Mouse (Mus musculus) hindbrain, embryonic 10.5 days (tissue): ENCODE results near the gene Cbfa2t2. TPM values are rescaled to one million over a fixed set of nuclear protein-coding genes. Genes with fewer than 3 reads are reported as not detected.

Experiments used
- DNase-seq: peaks from one replicate; pipeline ENCODE4 v3.0.0-alpha.2; 2017; ENCODE audit warnings: low spot score
- H3K27ac ChIP-seq: fragments of 300-500 bp; sonication (generic); 2 replicates; pipeline ENCODE4 v1.5.1; 2016; ENCODE audit warnings: mild to moderate bottlenecking, moderate library complexity
- H3K27me3 ChIP-seq: fragments of 300-500 bp; sonication (generic); 2 replicates; pipeline ENCODE4 v1.6.1; 2016; ENCODE audit warnings: mild to moderate bottlenecking; ENCODE audit not compliant: poor library complexity, insufficient read depth, severe bottlenecking
- H3K36me3 ChIP-seq: fragments of 300-500 bp; sonication (generic); 2 replicates; pipeline ENCODE4 v1.6.1; 2016; ENCODE audit warnings: mild to moderate bottlenecking, moderate library complexity
- H3K4me1 ChIP-seq: fragments of 300-500 bp; sonication (generic); replicated peaks from 2 replicates; pipeline ENCODE4 v1.6.1; 2016; ENCODE audit warnings: mild to moderate bottlenecking
- H3K4me3 ChIP-seq: fragments of 300-500 bp; sonication (generic); 2 replicates; pipeline ENCODE4 v1.5.1; 2016; ENCODE audit warnings: mild to moderate bottlenecking, moderate library complexity
- H3K9me3 ChIP-seq: fragments of 300-500 bp; sonication (generic); 2 replicates; pipeline ENCODE4 v1.6.1; 2016; ENCODE audit warnings: mild to moderate bottlenecking, moderate library complexity
- WGBS: fragments of 180-500 bp; shearing (Covaris S2); methylation state at CpG from one replicate; pipeline ENCODE4 v1.1.7; 2016; 5-methylcytosine and 5-hydroxymethylcytosine counted together
- polyA plus RNA-seq: library from polyadenylated mRNA; unstranded; fragments of >200 nt; fragmentation: Nextera tagmentation; extraction: Ambion mirVana; gene quantifications from 2 replicates; pipeline ENCODE4 v1.2.1, GENCODE M21; 2016

Gene Cbfa2t2
- polyA plus RNA-seq, 1 experiment from 2014 or later = 79.1 TPM

DNA sequence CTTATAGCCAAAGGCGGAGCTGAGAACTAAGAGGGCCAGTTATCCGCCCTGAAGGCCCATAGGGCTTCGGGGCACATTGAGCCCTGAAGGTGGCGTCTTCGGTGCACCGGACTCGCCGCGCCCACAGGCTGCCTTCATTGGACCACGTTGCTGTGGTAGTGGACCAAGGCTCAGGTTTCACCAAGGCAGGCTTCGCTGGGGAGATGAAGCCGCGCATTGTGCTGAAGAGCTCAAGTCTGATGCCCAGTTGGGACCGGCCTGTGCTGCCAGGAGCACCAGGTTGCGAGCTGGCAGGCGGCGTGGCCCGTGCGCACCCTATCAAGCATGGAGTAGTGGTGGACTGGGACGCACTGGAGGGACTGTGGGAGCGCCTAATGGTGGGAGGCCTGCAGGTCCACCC, 115.6 kb downstream of the Cbfa2t2 start:
- Histone ChIP-seq H3K4me1 (peaks cover 50% of the 10 kb centered on the region), H3K9me3 (no peaks in the 10 kb centered on the region), H3K36me3 (peaks cover 29% of the 10 kb centered on the region), H3K27ac (peak overlapping the region; percentile 79), H3K4me3 (peak overlapping the region; percentile 36), H3K27me3 (peaks cover 57% of the 10 kb centered on the region)
- peak; percentile 44 for DNase-seq
- 29% methylated on average over 21 of the region's 21 CpGs for WGBS

DNA sequence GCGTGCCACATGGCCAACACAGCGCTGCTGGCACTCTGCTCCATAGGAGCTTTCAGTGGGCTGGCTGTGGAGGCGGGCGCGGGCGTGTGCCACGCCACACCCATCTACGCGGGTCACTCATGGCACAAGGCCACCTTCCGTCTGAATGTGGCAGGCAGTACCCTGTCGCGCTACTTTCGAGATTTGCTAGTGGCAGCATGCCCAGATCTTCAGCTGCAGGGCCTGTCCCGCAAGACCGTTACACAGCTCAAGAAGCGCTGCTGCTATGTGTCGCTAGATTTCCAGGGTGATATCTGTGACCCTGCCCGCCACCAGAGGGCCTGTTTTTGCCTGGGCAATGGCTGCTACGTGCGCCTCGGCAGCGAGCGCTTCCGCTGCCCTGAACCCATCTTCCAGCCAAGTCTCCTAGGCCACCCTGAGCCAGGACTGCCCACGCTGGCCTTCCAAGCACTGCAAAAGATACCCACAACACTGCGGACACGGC, 116.2 kb downstream of the Cbfa2t2 start:
- Histone ChIP-seq H3K36me3 (peaks cover 29% of the 10 kb centered on the region), H3K27me3 (peaks cover 57% of the 10 kb centered on the region), H3K9me3 (no peaks in the 10 kb centered on the region), H3K27ac (peak overlapping the region; percentile 79), H3K4me1 (peaks cover 56% of the 10 kb centered on the region), H3K4me3 (peak overlapping the region; percentile 36)
- WGBS = 27% methylated on average over 27 of the region's 27 CpGs
- peak; percentile 74 for DNase-seq

DNA sequence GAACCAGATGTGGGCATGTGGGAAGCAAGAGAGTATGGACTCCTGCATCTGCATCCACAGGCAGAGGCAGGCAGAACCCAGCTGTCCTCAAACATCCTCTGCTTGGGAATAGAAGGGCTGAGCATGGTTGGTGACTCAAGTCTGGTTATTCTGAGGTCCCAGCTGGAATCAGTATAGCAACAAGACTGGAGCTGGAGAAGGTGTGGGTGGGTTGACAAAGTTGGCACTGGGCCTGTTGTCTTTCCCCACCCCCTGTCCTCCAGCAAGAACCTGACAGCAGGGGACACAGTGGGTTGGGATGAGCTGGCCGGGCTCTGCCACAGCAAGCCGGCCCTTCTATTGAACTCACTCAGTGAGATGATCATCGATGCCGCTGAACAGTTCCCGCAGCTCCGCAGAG, 119.0 kb downstream of the Cbfa2t2 start:
- 76% methylated on average over 6 of the region's 6 CpGs for WGBS
- Histone ChIP-seq H3K9me3 (no peaks in the 10 kb centered on the region), H3K4me1 (peaks cover 64% of the 10 kb centered on the region), H3K4me3 (no peak overlapping the region), H3K27me3 (peaks cover 41% of the 10 kb centered on the region), H3K27ac (no peak overlapping the region), H3K36me3 (peaks cover 41% of the 10 kb centered on the region)
- no peak for DNase-seq

DNA sequence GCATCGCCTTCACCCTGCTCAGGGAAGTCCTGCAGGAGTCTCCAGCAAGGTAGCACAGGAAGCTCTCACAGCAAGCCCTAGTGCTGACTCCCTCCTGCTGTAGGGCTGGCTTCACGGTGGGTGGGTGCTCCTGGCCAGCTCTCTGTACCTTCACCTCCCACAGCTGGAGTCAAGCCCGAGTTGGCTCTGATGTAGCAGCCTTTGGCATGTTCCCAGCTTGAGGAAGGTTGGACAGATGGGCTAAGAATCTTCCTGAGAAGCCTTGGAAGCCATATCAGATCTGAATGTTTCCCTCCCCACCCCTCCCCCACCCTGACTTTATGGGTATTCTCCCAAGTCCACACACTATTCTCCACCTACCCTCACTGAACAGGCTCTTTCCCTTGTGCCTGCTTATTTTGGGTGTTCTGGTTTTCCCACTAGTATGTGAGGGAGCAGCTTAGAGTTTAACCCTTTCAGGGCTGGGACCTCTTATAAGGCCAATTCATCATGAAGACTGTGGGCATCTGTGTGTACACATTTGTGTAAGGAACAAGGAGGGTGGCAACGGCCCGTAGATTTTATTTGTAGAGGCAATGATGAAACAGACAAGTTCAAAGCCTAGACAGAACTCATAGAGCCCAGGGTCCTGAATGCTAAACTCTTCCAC, 121.0 kb downstream of the Cbfa2t2 start:
- H3K9me3 ChIP-seq = no peaks in the 10 kb centered on the region
- no peak for DNase-seq
- peaks cover 65% of the 10 kb centered on the region for H3K4me1 ChIP-seq
- peaks cover 20% of the 10 kb centered on the region for H3K27me3 ChIP-seq
- H3K4me3 ChIP-seq = 0 out of 2 replicates have a peak overlapping the region, but pooled peaks have one; percentile 52
- peaks cover 57% of the 10 kb centered on the region for H3K36me3 ChIP-seq
- peak overlapping the region; percentile 85 for H3K27ac ChIP-seq
- WGBS = 54% methylated on average over 5 of the region's 5 CpGs

DNA sequence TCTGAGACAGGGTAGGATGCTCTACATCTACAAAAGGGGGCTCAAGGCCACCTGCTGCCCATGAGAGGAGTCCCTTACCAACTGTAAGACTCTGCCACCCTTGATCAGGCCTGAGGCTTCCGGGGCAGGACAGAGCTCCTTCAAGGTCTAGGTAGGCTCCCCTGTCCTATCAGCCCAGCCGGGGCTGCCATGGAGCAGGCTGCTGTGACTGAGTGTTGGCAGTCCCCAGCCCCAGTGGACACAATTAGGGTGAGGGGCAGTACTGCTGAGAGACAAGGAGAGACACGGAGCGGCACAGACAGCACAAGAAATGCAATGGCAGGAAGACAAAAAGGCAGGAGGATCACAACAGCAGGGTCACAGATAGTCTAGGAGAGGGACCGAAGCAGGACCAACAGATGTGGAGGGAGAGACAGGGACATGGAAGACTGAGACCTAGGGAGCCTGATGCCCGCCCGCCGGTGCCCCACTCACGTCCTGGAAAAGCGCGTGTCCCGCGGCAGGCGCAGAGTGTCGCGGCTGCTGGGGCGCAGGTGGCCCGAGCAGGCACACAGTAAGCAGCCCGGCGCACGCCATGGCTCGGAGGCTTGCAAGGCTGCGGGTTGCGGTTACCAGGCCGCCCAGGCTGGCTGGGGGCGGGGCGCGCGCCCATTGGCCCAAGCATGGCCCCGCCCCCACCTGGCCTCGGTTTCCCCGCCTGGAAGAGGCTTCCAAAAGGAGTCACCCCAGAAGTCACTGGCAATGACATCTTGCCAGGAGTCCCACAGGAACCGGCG, 122.2 kb downstream of the Cbfa2t2 start, which contains the start of gene Necab3:
Gene Necab3 (minus strand): TSS at position 627 of the 776 bp plus-strand sequence.
- WGBS = 3% methylated on average over 34 of the region's 34 CpGs
- H3K9me3 ChIP-seq = no peaks in the 10 kb centered on the region
- peaks cover 10% of the 10 kb centered on the region for H3K27me3 ChIP-seq
- H3K36me3 ChIP-seq = peaks cover 61% of the 10 kb centered on the region
- peak within 1 kb of the TSS; percentile 85 for H3K27ac ChIP-seq
- H3K4me3 ChIP-seq = peak within 1 kb of the TSS; percentile 52
- peaks cover 57% of the 10 kb centered on the region for H3K4me1 ChIP-seq
- DNase-seq = peak; percentile 63

DNA sequence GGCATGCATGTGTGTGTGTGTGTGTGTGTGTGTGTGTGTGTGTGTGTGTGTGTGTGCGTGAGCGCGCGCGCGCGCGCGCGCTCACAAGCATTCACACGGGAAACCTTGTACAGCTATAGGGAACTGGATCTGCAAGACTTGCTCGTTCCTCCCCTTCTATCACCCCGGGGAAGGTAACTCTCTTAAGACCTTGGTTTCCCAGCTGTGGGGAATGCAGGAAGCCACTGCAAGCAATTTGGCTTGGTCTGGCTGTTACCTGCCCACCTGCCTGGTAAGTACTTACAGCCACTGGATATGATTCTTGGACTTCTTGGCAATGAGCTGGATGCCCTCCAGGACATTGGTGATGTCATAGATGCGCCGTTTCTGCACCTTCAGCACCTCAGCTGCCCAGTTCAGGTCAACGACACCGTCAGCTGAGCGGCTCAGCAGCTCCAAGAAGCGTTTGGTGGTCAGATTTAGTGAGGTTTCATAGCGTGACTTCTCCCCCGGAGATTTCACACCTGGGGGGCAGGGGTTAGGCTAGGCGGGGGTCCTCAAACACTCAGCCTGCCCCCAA, 127.4 kb downstream of the Cbfa2t2 start:
- 92% methylated on average over 22 of the region's 22 CpGs for WGBS
- H3K9me3 ChIP-seq = no peaks in the 10 kb centered on the region
- DNase-seq = no peak
- no peak overlapping the region for H3K27ac ChIP-seq
- peaks cover 78% of the 10 kb centered on the region for H3K36me3 ChIP-seq
- no peaks in the 10 kb centered on the region for H3K27me3 ChIP-seq
- peaks cover 72% of the 10 kb centered on the region for H3K4me1 ChIP-seq
- no peak overlapping the region for H3K4me3 ChIP-seq

DNA sequence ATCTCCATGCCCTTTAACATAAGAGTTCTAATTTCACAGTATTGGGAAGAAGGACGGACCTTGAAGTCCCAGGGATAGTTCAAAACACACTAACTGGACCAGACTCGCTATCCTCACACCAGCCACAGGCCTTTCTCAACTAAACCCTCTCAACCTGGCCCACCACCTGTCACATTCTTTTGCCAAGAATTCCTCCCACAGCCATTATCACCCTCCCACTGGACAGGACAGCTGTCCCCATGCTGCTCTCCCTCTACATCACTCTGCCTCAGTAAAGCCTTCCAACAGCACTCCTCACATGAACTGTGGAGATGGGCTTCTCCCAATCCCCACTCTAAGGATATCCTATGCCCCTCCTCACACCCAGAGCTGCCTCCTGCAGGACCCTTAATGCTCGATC, 129.3 kb downstream of the Cbfa2t2 start:
- WGBS = 74% methylated on average over 3 of the region's 3 CpGs
- H3K27me3 ChIP-seq = no peaks in the 10 kb centered on the region
- no peaks in the 10 kb centered on the region for H3K9me3 ChIP-seq
- H3K4me1 ChIP-seq = peaks cover 72% of the 10 kb centered on the region
- peaks cover 63% of the 10 kb centered on the region for H3K36me3 ChIP-seq
- no peak for DNase-seq
- no peak overlapping the region for H3K4me3 ChIP-seq
- peak overlapping the region; percentile 70 for H3K27ac ChIP-seq

DNA sequence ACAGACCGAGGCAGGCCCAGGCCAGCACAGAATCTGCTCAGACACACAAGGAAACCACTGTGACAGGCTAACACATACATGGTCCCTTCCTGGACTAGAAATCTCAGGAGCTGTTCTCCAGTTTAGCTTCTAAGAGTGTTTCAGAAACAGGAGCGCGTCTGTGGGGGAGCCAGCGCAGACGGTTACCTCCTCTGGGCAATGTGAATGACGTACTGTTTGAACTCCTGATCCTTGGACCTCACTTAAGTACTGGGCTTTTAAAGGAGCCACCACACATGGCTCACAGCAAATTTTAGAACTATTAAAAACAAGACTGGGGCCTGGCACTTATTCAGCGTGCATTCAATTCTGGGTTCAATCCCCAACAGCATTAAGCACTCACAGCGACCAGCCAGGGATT, 130.4 kb downstream of the Cbfa2t2 start:
- DNase-seq = no peak
- Histone ChIP-seq H3K4me3 (peak overlapping the region; percentile 32), H3K4me1 (peaks cover 73% of the 10 kb centered on the region), H3K27ac (peak overlapping the region; percentile 70), H3K27me3 (no peaks in the 10 kb centered on the region), H3K36me3 (peaks cover 52% of the 10 kb centered on the region), H3K9me3 (no peaks in the 10 kb centered on the region)
- WGBS = 59% methylated on average over 8 of the region's 8 CpGs

DNA sequence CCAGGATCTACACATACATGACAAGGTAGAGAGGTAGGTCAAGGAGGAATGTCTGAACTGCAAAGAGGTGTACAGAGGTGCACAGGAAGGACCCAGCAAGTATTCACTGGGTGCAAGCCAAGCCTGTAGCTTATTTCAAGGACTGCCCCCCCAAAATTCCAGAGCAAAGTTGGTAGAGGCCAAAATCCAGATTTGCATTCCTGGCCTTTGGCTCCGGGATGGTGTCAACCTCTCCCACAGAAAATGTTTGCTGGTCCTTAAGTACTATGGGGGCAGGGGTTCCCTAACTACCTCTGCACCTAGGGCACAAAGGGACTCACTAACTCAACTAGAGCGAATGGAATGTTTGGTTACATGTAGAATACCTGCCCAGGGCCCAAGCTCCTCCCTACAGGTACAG, 131.5 kb downstream of the Cbfa2t2 start:
- H3K4me3 ChIP-seq = peak overlapping the region; percentile 90
- H3K4me1 ChIP-seq = peaks cover 76% of the 10 kb centered on the region
- H3K27ac ChIP-seq = peak overlapping the region; percentile 97
- H3K9me3 ChIP-seq = no peaks in the 10 kb centered on the region
- WGBS = 77% methylated on average over 2 of the region's 2 CpGs
- H3K27me3 ChIP-seq = no peaks in the 10 kb centered on the region
- H3K36me3 ChIP-seq = peaks cover 41% of the 10 kb centered on the region
- DNase-seq = no peak

DNA sequence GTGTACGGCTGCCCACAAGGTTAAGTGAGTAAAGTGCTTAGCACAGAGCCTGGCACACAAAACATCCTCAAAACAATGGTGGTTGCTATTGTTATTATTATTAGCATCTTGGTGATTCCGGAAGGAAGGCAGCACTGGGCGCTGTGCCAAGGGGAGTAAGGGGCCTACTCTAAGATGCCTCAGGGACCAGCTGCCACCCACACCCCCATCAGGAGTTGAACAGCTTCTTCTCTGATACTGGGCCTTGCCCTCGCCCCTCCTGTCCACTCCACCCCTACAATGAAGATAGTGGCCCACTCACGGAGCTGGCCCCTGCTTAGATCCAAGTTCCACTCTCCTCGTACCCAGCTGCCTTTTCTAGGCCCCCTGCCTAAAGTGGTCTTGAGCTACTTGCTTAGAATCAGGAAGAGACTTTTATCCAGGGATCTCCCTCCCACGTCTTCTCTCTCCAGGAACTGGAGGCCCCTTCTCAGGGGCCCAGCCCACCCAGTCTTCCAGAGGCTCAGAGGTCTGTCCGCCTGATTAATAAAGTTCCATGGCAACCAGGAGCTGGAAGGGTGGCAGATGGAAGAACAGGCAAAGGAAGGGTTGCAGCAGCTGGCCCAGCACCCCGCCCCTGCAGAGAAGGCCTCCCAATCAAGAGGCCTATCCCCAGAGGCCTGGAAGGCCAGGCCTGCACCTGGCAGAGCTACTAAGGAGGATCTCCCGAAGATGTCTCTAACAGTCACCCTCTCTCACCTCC, 132.2 kb downstream of the Cbfa2t2 start:
- Histone ChIP-seq H3K4me1 (peaks cover 76% of the 10 kb centered on the region), H3K27me3 (no peaks in the 10 kb centered on the region), H3K4me3 (peak overlapping the region; percentile 90), H3K27ac (peak overlapping the region; percentile 97), H3K36me3 (peaks cover 34% of the 10 kb centered on the region), H3K9me3 (no peaks in the 10 kb centered on the region)
- 22% methylated on average over 10 of the region's 10 CpGs for WGBS
- DNase-seq = peak; percentile 62

DNA sequence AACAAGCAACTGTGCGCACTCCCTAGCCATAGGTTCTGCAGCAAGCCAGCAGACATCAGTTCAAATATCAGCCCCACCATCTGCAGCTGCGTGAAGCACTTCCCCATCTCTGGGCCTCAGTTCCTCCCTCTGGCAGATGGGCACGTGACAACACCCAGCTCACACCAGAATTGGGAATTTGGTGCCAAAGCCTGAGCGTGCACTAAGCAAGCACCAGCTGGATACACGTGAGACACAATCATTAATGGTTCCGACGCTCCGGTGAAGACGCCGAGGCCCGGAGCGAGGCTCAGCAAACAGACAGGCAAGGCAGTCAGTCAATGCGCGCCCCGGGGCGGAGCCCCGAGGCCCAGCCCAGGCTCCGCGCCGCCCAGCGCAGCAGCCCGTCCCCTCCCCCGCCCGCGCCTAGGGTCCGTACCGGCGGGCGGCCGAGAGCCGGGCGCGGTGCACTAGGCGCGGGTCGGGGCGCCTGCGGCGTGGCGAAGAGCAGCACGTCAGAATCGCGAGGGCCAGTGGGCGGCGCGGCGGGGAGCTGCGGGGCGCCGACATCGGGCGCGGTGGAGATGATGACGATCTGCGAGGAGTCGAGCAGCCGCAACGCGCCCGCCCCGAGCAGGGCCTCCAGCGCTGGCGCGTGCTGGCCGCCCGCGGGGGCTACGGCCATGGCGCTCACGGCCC, 132.9 kb downstream of the Cbfa2t2 start:
- DNase-seq = peak; percentile 72
- Histone ChIP-seq H3K4me3 (peak overlapping the region; percentile 90), H3K27ac (peak overlapping the region; percentile 97), H3K36me3 (peaks cover 27% of the 10 kb centered on the region), H3K9me3 (no peaks in the 10 kb centered on the region), H3K4me1 (peaks cover 79% of the 10 kb centered on the region), H3K27me3 (no peaks in the 10 kb centered on the region)
- WGBS = under 1% methylated on average over 70 of the region's 70 CpGs

DNA sequence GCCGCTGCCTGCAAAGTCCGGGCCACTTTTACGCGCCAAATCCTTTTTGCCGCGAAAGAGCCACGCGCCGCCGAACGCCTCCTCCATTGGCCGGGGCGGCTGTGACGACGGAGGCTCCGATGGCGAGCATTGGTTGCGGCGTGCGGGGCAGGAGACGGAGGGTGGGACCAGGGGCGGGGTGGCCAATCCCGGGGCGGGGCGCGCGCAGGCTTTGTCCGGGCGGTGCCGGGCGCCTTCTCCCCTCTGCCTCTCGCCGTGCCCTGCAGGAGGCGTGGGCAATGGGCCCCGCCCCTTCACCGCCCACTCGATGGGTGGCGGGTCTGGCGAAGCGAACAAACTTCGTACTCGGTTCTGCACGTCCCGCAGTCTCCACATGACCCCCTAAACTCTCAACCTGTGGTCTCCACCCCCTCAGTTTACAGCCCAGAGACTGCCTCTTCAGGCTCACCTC, 133.6 kb downstream of the Cbfa2t2 start, which contains the start of gene E2f1:
Gene E2f1 (minus strand): TSS at position 57 of the 451 bp plus-strand sequence.
- peak within 1 kb of the TSS; percentile 90 for H3K4me3 ChIP-seq
- peaks cover 76% of the 10 kb centered on the region for H3K4me1 ChIP-seq
- under 1% methylated on average over 44 of the region's 44 CpGs for WGBS
- H3K36me3 ChIP-seq = peaks cover 20% of the 10 kb centered on the region
- H3K27me3 ChIP-seq = no peaks in the 10 kb centered on the region
- peak within 1 kb of the TSS; percentile 97 for H3K27ac ChIP-seq
- H3K9me3 ChIP-seq = no peaks in the 10 kb centered on the region
- DNase-seq = peak; percentile 99
